Mouse (Mus musculus) thymus, postnatal 0 days (tissue): Measurements from ENCODE around the gene Gba. TPM values are rescaled to one million over a fixed set of nuclear protein-coding genes. Genes with fewer than 3 reads are reported as not detected.

ENCODE experiments used
- DNase-seq: peaks from one replicate; pipeline ENCODE4 v3.0.0-alpha.2; 2015; ENCODE audit warnings: low spot score
- polyA plus RNA-seq: library from polyadenylated mRNA; unstranded; fragments of >200 nt; fragmentation: Nextera tagmentation; extraction: Ambion mirVana; gene quantifications from 2 replicates; pipeline ENCODE4 v1.2.1, GENCODE M21; 2015

Gba gene
- polyA plus RNA-seq, 1 experiment from 2014 or later = 51.8 TPM

GRCm38 (mm10) chr3:89182531-89183057 is 20.1 kb upstream of the Gba start:
- DNase-seq = no peak

- DNase-seq = peak; percentile 78
These were observed 19.4 kb upstream of the Gba start, which contains the start of gene Fam189b for GRCm38 (mm10) chr3:89183058-89183958. Gene Fam189b (plus strand): TSS chr3:89183143.

GRCm38 (mm10) chr3:89183959-89184315 is 18.8 kb upstream of the Gba start:
- no peak for DNase-seq

- DNase-seq = peak; percentile 60
These were observed 15.5 kb upstream of the Gba start for GRCm38 (mm10) chr3:89187197-89187596.

GRCm38 (mm10) chr3:89187690-89188477 is 14.8 kb upstream of the Gba start:
- peak; percentile 52 for DNase-seq

- DNase-seq = peak; percentile 44
These were observed 14.3 kb upstream of the Gba start for GRCm38 (mm10) chr3:89188478-89188875.

- DNase-seq = peak; percentile 70
These were observed 12.3 kb upstream of the Gba start for GRCm38 (mm10) chr3:89190436-89190835.

- no peak for DNase-seq
These were observed 9.4 kb upstream of the Gba start for GRCm38 (mm10) chr3:89193351-89193750.

GRCm38 (mm10) chr3:89193853-89194252 is 8.9 kb upstream of the Gba start:
- peak; percentile 75 for DNase-seq

GRCm38 (mm10) chr3:89195979-89196877 is 6.5 kb upstream of the Gba start:
- peak; percentile 95 for DNase-seq

- no peak for DNase-seq
These were observed 2.9 kb upstream of the Gba start for GRCm38 (mm10) chr3:89199839-89200238.

GRCm38 (mm10) chr3:89203142-89203514 is 400 bp downstream of the Gba start:
- DNase-seq = no peak

- no peak for DNase-seq
These were observed 3.4 kb downstream of the Gba start for GRCm38 (mm10) chr3:89206079-89206478.

- DNase-seq = no peak
These were observed 4.0 kb downstream of the Gba start for GRCm38 (mm10) chr3:89206695-89207094.

GRCm38 (mm10) chr3:89208075-89208657 is 5.4 kb downstream of the Gba start:
- no peak for DNase-seq

GRCm38 (mm10) chr3:89208736-89209135 is 6.0 kb downstream of the Gba start:
- no peak for DNase-seq

GRCm38 (mm10) chr3:89209731-89210130 is 7.0 kb downstream of the Gba start:
- DNase-seq = no peak

GRCm38 (mm10) chr3:89210162-89210561 is 7.4 kb downstream of the Gba start:
- no peak for DNase-seq

GRCm38 (mm10) chr3:89210731-89211130 is 8.0 kb downstream of the Gba start:
- DNase-seq = no peak

GRCm38 (mm10) chr3:89213803-89214530 is 11.2 kb downstream of the Gba start:
- peak; percentile 86 for DNase-seq
